Mouse (Mus musculus) layer of hippocampus, adult 9-11 months (tissue): ENCODE results near the gene Fdx1l.

ENCODE experiments used
- DNase-seq: peaks from one replicate; pipeline ENCODE4 v3.0.0; 2022

The Fdx1l gene

GRCm38 (mm10) chr9:21073044-21073840 is at the start of gene Fdx1l, which contains the start of gene Gm49373:
Gene Fdx1l, minus strand, starts transcription at chr9:21073614.
Gene Gm49373, minus strand, starts transcription at chr9:21073096.
- peak; percentile 93 for DNase-seq

- no peak for DNase-seq
These were observed 48.1 kb upstream of the Fdx1l start for GRCm38 (mm10) chr9:21121483-21121882.

- DNase-seq: no peak
These were observed 43.7 kb upstream of the Fdx1l start for GRCm38 (mm10) chr9:21117073-21117472.

GRCm38 (mm10) chr9:21115105-21115504 is 41.7 kb upstream of the Fdx1l start:
- no peak for DNase-seq

GRCm38 (mm10) chr9:21114190-21114589 is 40.8 kb upstream of the Fdx1l start:
- DNase-seq: no peak

GRCm38 (mm10) chr9:21113751-21114150 is 40.3 kb upstream of the Fdx1l start:
- no peak for DNase-seq

GRCm38 (mm10) chr9:21107607-21108237 is 34.3 kb upstream of the Fdx1l start:
- no peak for DNase-seq

- DNase-seq: peak; percentile 40
These were observed 32.5 kb upstream of the Fdx1l start for GRCm38 (mm10) chr9:21105760-21106564.

- DNase-seq: no peak
These were observed 31.4 kb upstream of the Fdx1l start for GRCm38 (mm10) chr9:21104814-21105213.

GRCm38 (mm10) chr9:21102076-21102475 is 28.7 kb upstream of the Fdx1l start:
- no peak for DNase-seq

- no peak for DNase-seq
These were observed 27.2 kb upstream of the Fdx1l start for GRCm38 (mm10) chr9:21100447-21101161.

- DNase-seq: peak; percentile 80
These were observed 24.4 kb upstream of the Fdx1l start for GRCm38 (mm10) chr9:21097793-21098192.

GRCm38 (mm10) chr9:21095958-21096357 is 22.5 kb upstream of the Fdx1l start:
- DNase-seq: no peak

- no peak for DNase-seq
These were observed 20.0 kb upstream of the Fdx1l start for GRCm38 (mm10) chr9:21093423-21093822.

- DNase-seq: peak; percentile 99
These were observed 18.4 kb upstream of the Fdx1l start, which contains the start of the genes Gm38431 and Raver1 for GRCm38 (mm10) chr9:21091707-21092320. Gene Gm38431, minus strand, starts transcription at chr9:21091997. Gene Raver1, minus strand, starts transcription at chr9:21092008.

GRCm38 (mm10) chr9:21090972-21091706 is 17.7 kb upstream of the Fdx1l start:
- no peak for DNase-seq

GRCm38 (mm10) chr9:21090537-21090936 is 17.1 kb upstream of the Fdx1l start:
- no peak for DNase-seq

- no peak for DNase-seq
These were observed 9.9 kb upstream of the Fdx1l start for GRCm38 (mm10) chr9:21083324-21083723.

GRCm38 (mm10) chr9:21081127-21081526 is 7.7 kb upstream of the Fdx1l start:
- no peak for DNase-seq

GRCm38 (mm10) chr9:21075625-21076024 is 2.2 kb upstream of the Fdx1l start:
- DNase-seq: no peak

GRCm38 (mm10) chr9:21074173-21074572 is 759 bp upstream of the Fdx1l start:
- no peak for DNase-seq
